Mouse (Mus musculus) T-helper 17 cell (primary cell): Measurements from ENCODE around the gene Hist2h4.
"Not testable (repeated sequence)": the region's sequence is repeated elsewhere in the genome, so short reads cannot be mapped to it uniquely, and the experiment has no call there.

Source experiments
- in situ Hi-C, 2 experiments: fragments of 300-600 bp; cut with MboI, MseI; formaldehyde crosslinking; loops; 1 replicate in 1 of 2; 2 replicates in 1 of 2; pipeline ENCODE4 v1.15.1; 2025; ENCODE audit warnings: high pct_unique_total_duplicates in 2 of 2

The Hist2h4 gene

GRCm38 (mm10) chr3:96230404-96230803 is 32.7 kb downstream of the Hist2h4 start:
- in situ Hi-C loops: loop anchor here (10.0 to 25.0 kb wide), 2 partner anchors 576 to 1118 kb away; partner anchors contain the start of genes Mcl1 (in 1 of the 2), Pip5k1a (in 1 of the 2), Tmod4 (in 1 of the 2) and Vps72 (in 1 of the 2)

- in situ Hi-C loops: loop anchor here (5.0 to 25.0 kb wide), 2 partner anchors 57 to 1117 kb away; partner anchors contain the start of genes Pip5k1a (in 1 of the 2), Sf3b4 (in 1 of the 2), Tmod4 (in 1 of the 2) and Vps72 (in 1 of the 2)
Observed at GRCm38 (mm10) chr3:96228828-96229227, 34.3 kb downstream of the Hist2h4 start.

GRCm38 (mm10) chr3:96226695-96227648 is 36.1 kb downstream of the Hist2h4 start:
- in situ Hi-C loops: loop anchor here (5.0 to 25.0 kb wide), 2 partner anchors 55 to 1115 kb away; partner anchors contain the start of genes Pip5k1a (in 1 of the 2), Sf3b4 (in 1 of the 2), Tmod4 (in 1 of the 2) and Vps72 (in 1 of the 2)

- in situ Hi-C loops: loop anchor here (5.0 to 25.0 kb wide), 2 partner anchors 53 to 1113 kb away; partner anchors contain the start of genes Pip5k1a (in 1 of the 2), Sf3b4 (in 1 of the 2), Tmod4 (in 1 of the 2) and Vps72 (in 1 of the 2)
Observed at GRCm38 (mm10) chr3:96225421-96225820, 37.7 kb downstream of the Hist2h4 start.

GRCm38 (mm10) chr3:96222774-96223173 is 40.3 kb downstream of the Hist2h4 start:
- in situ Hi-C loops: no loop called here

- in situ Hi-C loops: no loop called here
Observed at GRCm38 (mm10) chr3:96221640-96222038, 41.5 kb downstream of the Hist2h4 start.

- in situ Hi-C loops: no loop called here
Observed at GRCm38 (mm10) chr3:96220765-96221639, 42.1 kb downstream of the Hist2h4 start, which contains the start of the genes Hist2h2ac and Hist2h2be. Gene Hist2h2ac, minus strand, starts transcription at chr3:96220880. Gene Hist2h2be, plus strand, starts transcription at chr3:96221119.

GRCm38 (mm10) chr3:96220131-96220764 is 42.9 kb downstream of the Hist2h4 start:
- in situ Hi-C loops: not testable (repeated sequence)

GRCm38 (mm10) chr3:96219661-96220130 is 43.4 kb downstream of the Hist2h4 start, which contains the start of the genes Bola1 and Hist2h2ab:
Gene Bola1, minus strand, starts transcription at chr3:96219709.
Gene Hist2h2ab, plus strand, starts transcription at chr3:96219865.
- in situ Hi-C loops: no loop called here

GRCm38 (mm10) chr3:96219191-96219641 is 43.9 kb downstream of the Hist2h4 start:
- in situ Hi-C loops: no loop called here
